Mouse (Mus musculus) left cerebral cortex, adult 11 months (tissue): ENCODE data around the gene Tnr.
A peak's percentile ranks its signal among the peaks of the same experiment; 100 is the strongest.

Source experiments
- DNase-seq: peaks from one replicate; pipeline ENCODE4 v3.0.0; 2022; ENCODE audit warnings: low spot score

The Tnr gene

DNA sequence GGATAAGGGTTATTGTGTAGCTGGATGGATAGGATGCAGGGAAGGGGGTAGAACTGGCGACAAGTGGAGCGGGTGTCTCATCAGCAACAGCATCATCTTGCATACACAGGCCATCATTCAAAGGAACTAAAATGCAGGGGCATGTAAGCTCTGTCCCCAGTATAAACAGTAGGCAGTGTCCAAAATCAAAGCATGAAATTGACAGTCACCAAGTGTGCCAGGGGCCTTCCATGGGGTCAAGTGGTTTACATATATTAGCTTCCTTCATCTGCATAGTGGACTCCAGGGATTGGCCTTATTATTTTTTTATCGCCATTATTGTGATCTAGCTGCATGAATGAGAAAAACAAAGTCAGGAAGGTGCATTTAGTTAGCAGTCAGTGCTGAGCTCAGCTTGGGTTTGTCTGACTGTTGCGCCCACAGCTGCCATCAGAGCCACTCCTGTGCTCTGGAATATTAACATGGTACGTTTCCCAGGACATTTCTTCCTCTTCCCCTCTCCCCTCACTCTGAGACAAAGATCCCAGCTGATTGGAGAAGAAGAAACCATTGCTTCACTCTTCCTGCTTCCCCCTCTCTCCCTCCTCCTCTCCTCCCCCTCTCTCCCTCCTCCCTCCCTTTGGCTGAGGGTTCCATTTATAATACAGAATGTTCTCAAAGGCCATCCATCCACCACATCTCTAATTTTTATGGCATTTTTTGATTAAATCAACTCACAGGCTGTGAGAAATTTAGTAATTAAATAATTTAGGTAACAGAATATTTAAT lies 106.4 kb downstream of the Tnr start:
- DNase-seq: no peak

DNA sequence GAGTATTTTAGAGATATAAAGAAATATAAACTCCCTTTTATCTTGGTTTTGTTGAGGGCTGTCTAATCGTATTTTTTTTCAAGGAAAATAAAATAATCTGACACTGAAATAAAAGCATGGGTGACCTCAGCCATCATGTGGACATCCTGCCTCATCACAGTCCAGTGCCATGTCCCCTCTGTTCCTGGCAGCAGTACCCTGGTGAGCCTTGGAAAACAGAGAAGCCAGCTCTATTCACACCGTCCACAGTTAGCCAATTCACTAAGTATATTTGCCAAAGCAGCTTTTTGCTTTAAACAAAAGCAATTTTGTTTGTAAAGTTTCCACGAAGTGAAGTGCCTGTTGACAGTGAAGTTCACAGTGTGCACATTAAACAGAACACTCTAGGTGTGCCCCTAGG lies 109.0 kb downstream of the Tnr start:
- DNase-seq: no peak

DNA sequence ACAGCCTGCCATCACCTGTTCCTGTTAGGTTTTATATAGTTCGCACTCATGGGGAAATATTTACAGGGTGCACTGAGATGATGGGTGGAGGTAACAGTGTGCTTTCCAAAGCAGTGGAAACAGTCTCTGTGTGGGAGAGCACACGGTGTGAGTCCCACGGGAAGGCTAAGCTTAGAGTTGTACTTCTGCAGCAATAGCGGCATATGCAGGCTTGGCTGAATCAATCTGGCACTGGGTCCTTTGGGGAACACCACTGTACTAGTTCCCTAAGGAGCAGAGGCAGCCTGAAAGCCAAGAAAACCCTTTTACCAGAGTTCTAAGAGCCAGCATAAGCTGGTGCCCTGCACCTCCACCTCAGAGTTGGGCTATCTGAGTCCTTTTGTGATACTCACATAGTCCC lies 115.8 kb downstream of the Tnr start:
- no peak for DNase-seq

DNA sequence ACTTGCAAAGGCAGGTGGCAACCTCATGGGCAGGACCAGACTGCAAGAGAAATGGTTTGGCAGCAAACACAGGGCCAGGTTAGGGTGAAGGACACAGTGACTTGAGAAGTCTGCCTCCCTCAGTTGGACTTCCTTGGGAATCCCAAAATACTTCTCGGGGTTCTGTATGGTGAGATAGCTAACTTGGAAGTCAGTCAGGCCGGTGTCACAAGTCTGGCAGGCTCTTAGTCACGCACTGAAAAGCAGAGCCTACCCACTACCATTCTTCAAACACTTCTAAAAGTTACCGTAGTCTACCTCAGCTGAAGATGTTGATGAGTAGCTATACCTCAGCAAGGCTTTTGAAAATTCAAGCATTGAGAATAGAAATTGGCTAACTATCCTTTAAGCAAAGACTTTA lies 122.2 kb downstream of the Tnr start:
- no peak for DNase-seq

DNA sequence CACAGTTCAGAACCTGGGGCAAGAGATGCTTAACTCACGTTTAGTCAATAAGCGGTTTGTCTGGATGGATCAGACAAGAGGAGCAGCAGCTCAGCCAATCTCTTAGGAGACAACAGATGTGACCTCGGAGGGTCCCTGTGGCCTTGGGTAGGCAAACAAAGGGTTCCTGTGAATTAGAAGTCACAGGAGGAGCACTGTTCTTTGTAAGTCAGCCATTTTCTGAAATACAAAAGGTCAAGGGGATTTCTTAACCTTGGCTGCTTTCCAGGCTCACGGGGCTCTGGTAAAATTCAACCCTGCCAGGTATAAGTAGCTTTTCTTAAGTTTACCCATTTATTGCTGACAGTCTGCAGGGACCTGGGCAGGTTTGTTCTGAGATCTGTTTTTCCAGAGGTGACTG lies 126.9 kb downstream of the Tnr start:
- DNase-seq: no peak

DNA sequence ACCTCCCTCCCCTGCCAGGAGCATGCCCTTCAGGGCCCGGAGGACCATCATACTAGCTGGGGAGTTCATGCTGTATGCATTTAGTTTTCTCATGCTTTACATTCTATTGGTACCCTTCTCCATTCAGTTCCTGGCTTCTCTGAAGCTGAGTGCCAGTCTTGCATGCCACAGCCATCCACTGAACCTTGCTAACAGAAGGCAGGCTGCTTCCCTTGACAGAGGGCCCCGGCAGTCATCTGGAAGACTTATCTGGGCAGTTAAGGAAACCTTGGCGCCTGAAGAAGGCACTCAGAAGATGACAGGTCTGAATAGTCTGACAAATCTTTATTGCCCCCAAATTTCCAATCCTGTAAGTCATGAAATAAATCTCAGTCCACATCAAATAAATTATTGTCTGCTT lies 131.7 kb downstream of the Tnr start:
- DNase-seq: no peak

DNA sequence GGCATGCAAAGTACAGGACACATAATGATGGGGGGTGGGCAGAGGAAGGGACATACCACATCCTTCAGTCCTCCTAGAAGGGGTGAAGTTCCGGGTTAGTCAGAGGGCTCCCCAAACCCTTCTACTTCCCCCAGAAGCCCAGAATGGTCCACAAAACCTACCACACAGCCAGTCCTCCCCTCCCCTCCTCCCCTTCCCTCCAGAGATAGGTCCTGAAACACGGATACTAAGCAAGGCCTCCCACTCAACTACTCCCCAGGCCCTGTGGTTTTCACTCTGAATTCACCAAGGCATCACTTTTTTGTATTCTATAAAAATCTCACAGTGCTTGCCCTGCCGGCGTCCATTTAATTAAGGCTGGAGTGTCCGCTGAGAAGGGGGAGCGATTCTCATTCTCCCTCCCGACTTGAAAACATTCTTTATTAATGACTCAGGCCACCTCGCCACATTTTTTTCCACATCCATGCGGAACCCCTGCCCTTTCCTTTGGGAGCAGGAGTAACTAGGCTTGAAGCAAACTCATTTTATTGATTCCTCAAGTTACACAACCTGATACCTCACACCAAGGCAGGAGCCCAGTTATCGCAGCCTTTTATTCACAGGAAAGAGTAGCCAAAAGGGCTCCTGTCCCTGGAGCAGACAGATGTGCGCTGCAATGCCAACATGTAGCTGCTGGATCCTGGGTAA lies 134.4 kb downstream of the Tnr start:
- DNase-seq: no peak

DNA sequence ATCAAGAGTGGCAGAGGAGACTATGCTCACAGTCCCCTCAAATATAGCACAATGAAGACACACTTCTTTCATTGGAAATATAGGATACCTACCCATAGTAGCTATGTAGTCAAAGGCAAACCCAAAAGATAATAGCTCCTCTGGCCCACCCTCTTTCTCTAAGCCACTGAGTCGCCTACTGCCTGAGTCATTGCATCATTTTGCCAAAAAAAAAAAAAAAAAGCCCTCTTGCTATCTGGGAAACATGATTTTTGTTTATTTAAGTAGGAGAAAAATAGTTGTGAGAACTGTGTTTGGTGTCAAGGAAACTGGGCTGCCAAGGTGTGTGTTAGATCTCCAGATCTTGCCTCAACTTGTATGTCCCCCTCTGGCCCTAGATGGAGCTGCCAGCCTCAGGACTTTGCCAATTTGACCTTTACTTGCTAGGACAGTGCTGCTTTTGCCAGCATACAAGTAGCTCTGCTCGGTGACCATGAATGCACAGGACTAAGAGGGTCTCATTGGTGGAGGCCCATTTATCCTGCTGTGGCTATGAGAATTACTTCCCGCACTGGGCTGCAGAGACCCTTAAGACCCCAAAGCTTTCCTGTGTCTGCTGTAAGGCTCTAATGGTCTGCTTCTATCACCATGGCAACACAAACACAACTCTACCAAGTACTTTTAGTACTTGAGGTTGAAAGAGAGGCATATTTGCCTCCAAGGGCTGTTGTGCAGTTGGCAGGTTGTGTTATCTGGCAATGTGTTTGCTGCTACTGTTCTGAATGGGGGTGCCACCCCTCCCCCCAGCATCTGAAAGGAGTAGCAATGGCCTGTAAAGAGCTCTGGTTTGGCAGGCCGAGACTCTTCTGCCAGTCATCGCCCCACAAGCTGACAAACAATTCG lies 137.3 kb downstream of the Tnr start:
- DNase-seq: no peak

DNA sequence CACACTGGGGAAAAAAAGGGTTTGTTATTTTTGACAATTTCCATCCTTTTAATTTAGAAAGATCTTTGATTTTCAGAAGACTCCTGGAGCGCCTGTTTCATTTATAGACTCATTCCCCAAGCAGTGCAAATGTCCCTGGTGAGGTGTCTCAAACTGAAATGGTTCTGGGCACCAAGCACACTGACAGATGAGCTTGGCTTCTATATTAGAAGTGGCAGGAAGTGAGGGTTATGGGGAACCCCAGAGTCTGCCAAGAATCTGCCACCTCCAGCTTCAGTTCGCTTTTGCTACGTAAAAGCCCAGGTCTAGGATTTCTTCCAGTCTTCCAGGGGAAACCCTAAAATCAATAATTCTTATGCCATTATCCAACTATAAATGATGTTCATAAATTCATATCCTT lies 140.9 kb downstream of the Tnr start:
- no peak for DNase-seq

DNA sequence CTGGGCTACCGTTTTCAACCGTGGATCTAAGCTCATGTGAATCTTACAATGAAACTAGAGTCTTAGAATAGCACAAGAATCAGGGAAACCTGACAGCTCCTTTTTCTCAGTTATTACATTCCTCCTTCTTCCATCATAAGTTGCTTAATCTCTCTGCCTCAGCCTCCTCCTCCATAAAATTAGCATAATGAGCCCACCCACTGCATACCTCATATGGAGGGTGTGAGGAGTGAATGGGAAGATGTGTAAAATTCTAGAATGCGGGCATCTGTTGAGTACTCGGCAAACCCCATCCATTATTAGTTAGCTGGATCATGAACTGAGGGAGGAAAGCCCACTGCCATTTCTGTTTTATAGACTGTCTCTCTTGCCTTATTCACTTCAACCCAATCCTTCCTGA lies 141.4 kb downstream of the Tnr start:
- DNase-seq: no peak

DNA sequence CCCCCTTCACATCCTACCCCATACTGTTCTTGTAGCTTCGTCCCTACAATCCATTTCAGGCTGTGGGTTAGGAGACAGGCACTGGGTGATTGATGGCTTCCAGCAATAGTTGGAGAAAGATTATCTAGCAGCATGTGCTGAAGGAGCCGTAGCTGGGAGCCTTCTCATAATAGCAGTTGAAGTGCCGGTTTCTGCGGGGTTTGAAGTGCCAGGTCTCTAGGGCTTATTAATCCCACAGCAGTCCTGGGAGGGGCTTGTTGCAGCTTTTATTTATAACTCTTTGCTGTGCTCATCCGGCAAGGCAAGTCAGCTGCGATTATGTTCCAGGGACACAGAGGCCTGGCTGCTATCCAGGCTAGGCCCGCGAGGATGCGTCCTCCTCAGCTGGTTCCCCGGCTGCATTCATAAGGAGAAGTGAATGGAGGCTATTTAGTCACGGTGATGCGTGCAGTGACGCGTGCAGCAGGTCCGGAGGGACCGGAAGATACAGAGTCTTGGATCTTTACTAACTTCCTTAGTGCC lies 147.1 kb downstream of the Tnr start:
- DNase-seq: no peak

DNA sequence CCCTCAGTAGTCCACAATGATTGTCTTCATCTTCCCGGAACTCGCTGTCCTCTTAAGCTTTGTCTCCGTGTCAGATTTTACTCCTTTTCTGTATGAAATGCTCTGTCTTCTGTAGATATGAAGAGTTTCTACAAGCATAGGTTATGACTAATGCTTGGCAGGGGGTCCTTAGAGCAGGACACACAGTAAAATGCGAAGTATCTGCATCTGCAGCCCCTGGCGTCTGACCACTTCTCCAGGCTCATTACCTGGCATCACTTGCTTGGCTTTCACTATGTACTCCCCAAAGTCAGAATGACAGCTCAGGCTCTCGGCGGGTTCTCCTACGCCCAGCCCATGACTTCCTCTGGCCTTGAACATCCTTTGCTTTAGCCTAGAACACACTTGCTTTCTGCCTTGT lies 147.6 kb downstream of the Tnr start:
- no peak for DNase-seq

DNA sequence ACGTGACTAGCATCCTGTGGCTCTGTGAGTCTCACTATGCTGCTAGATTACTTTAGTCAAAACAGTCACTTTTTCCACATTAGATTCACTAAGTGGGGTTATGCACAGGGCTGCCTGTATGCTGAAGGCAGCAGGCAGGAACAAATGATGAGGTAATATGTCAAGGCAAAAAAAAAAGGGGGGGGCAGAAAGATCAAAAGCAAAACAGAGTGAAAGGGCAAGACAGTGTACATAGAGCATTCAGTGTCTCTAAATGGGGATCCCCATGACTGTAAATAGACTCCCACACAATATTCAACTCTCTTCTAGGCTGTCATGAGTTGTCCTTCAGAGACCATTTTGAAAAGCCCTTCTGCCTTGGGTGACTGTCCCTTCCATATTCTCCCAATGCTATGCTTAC lies 150.7 kb downstream of the Tnr start:
- no peak for DNase-seq

DNA sequence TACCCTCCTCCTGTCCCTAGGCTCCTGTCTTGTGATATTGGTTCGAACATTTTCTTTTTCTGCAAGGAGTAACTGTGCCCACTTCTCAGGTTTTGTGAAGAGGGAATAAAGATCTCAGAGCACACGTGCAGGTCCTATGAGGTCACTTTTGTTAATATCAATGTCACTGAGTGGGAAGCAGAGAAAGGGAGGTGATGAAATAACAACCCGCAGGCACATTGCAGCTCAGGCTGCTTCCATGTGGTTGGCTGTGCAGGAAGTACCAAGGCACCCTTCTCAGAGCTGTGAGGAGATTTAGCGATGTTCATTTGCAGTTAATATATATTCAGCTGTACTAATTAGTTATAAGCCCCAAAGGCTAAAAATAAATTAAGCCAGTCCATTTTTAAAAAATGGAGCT lies 151.9 kb downstream of the Tnr start:
- no peak for DNase-seq

DNA sequence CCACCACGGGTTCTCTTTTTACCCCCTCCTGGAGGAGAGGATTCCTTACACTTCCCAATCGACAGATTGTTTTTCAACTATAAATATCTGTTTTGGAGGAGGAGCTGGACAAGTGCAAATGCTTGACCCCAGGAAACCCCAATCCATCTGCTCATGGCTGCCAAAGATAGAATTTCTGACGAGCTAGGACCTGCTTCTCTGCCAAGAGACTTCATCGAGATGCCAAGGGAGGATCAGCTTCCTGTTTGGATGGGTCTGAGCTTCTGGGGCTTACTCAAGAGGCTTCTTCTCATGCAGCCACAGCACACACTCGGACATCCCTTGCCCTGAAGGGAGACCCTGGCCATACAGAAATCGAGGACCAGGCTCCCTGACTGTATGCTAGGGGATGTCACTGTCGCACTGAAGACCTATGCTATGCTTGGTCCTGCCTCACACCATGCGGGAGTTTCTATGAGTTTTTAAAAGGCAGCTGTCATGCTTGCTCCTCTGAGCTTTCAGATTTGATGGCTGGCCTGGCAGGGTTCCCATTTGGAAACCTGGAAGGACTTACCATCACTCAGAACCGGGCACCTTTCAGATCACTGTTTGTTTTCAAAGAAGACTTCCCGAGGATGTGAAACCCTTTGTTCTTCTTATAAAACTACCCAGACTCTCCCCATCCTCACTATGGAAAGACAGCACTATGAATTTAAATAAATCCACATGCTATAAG lies 154.8 kb downstream of the Tnr start:
- no peak for DNase-seq

DNA sequence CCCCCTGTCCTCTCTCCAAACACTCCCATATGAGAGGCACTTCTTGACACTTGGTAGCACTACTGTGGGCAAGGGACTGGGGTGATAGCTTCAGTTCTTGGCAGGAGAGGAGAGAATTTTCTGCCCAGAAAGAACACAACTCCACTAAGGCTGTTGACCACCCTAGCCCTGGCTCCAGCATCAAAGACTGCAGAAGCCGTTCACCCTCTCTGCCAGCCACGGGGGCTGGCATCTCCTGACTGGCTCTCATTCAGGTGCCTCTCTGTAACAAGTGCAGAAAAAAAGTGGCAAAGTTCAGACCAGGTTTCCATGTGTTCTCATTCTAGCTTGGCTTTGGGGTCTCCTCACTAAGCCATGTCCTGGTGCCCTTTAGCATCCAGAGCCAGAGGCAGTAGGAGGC lies 157.7 kb downstream of the Tnr start:
- DNase-seq: no peak

DNA sequence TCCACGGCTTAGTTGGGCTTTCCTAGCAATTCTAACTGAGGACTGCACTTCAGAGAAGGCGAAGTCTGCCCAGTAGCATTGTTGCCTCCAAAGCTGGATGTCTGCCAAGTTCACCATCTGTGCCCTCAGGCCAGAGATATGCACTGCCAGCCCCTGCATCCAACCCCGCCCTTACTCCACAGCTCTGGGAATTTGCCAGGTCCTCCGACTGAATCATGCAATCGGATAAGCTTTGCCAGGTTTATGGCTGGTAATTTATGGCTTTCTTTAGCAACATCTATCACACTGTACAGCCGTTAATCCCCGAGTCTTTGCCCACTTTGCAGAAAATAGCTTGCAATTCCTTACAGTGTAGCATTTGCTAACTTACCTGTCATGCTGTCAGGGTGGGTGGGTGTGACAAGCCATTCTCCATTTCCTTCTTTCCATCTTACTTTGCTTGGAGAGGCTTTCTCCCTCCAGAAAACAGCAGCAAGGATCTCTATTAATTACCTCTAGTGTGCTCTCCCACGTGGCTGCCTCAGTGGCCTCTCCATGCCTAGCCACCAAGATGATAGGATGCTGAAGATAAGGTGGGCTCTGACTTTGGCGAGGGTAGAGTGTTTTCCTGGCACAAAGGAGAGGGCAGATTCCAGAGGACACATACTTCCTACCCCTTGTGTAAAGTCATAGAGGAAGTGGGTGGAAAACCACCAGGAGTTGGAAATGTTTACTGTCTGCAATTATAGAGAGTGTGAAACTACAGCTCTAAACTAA lies 163.1 kb downstream of the Tnr start:
- peak; percentile 46 for DNase-seq

DNA sequence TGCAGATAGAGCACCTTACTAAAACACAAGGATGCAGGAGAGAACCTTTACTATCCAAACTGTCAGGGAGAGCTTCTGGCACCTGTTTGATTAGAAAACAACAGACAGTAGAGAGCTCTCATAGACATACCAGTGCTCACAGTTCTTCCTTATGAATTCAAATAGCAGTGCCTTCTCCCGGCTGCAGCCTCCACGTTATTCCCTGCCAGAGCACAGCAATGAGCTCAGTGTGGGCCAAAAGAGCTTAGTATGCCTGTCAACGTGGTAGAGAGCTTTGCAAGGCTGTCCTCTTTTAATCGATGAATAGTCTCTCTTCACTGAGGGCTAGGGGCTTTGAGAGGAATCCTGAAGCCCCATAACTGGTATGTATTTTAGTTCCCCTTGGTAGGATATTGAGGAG lies 173.1 kb downstream of the Tnr start:
- DNase-seq: no peak

DNA sequence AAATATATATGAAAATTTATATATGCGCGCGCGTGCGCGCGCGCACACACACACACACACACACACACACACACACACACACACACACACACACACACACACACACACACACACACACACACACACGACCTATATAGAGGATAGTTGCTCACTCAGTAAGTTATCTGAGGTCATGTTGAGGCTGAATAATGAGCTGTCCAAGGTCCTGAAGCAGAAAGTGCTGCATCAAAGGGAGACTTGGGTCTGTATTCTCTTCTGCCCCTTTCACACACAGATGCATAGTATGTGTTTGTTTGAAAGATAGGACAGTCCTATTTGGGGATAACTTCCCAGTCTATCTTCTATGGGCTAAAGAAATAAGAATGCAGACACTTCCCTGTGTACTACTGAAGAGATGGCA lies 178.5 kb downstream of the Tnr start:
- DNase-seq: no peak

DNA sequence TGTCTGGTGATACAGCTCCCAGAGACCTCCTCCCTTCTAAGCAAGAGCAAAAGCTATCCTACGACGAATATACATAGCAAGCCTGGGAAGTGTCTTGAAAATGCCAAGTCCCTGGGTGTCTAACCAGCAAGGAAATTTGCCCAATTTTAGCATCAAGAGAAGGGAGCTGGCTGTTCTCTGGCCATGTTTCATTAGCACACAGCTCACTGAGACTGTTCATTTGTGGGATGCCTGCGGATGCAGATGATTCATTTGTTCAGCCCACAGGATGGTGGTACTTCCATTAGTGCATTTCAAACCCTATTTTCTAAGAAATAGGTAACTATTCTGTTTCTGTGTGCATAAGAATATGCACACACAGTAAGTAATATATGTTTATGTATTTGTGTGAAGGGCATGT lies 181.4 kb downstream of the Tnr start:
- DNase-seq: peak; percentile 28

DNA sequence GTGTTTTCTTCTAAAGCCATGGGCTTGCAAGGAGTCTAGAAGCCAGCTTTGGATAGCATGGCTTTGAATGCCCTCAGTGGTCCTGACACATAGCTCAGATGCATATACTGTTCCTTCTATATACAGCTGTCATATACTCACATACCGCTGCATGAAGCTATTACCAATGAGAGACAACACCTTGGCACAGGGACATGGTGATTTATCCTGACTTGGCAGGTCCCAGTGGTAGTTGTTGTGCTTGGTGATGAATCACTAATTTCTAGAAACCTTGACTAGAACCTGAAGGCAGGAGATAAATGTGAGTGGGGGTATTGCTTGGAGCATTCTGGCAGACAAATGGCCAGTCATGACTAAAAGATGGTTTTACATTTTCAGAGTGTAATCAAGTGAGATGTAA lies 192.7 kb downstream of the Tnr start:
- DNase-seq: no peak
